29 mouse cellular contexts compared by ENCODE assay signal in the genomic region with DNA sequence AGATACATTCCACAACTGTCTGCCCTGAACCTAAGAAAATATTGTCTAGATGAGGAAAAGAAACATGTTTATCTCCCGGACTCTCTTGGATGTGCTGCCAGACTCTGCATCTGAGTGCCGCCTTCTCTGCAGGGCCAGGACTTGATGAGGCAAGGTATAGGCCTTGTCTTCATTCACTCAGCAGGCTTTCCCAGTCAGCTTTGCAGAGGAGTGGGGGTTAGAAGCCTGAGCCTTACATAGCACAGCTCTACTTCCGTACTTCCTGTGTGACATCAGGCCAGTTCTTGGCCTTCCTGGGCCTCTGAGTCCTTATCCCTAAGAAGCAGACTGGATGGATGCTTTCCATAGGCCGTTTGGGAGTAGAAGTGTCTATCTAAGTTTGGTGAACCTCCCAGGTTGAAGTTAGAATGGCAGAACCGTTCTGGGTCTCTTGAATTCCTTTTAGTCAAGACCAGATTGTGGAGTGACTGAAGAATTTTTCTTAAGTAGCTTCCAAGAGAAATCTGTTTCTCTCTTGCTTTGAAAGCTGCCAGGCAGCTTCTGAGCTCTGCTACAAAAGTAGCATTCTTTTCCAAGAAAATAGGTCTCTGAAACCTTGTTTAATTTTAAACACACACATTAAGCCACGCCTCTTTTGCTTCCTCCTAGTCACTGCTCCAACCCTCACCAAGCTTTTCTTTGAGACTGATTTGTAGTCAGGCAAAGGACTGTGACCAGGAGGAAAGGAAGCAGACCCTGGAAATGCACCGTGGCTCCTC. TPM values are rescaled to one million over a fixed set of nuclear protein-coding genes. Genes with fewer than 3 reads are reported as not detected.
DNase-seq lines count a peak whose midpoint lies in the region; ATAC-seq and TF ChIP-seq lines count a peak whose summit lies in the region.
"Had no signal": no experiment of that assay in that cellular context is flagged by ENCODE, and none has a peak within 500 bp of the region (broad histone marks: within the 10 kb centered on the region; RNA-seq: fewer than 3 reads in every experiment).

No protein-coding gene starts in this region.

- H3K9me3 ChIP-seq in intestine, embryonic 16.5 days (ENCODE audit: control insufficient read depth, low read length), result no peaks in the 10 kb centered on the region
- H3K9me3 ChIP-seq in intestine, postnatal 0 days (ENCODE audit: control insufficient read depth), result no peaks in the 10 kb centered on the region
- no peaks in the 10 kb centered on the region for H3K9me3 ChIP-seq in lung, embryonic 14.5 days (ENCODE audit: low read depth, low read length)
- H3K9me3 ChIP-seq in stomach, embryonic 16.5 days (replicated peaks; ENCODE audit: control insufficient read depth, low read length), result no peaks in the 10 kb centered on the region
- H3K9me3 ChIP-seq: forebrain, embryonic 15.5 days; heart, embryonic 10.5 days; hindbrain, embryonic 10.5 days; midbrain, embryonic 10.5 days; neural tube, embryonic 13.5 days had no signal

- H3K4me1 ChIP-seq in intestine, embryonic 16.5 days (ENCODE audit: control insufficient read depth, insufficient read depth, low read length), result 0 out of 2 replicates have a peak, but pooled peaks cover 3% of the 10 kb centered on the region
- H3K4me1 ChIP-seq in intestine, postnatal 0 days (replicated peaks; ENCODE audit: control insufficient read depth, insufficient read depth, low read length), result peaks cover 2% of the 10 kb centered on the region; the same call in 1 of the 2 replicates
- H3K4me1 ChIP-seq in lung, embryonic 14.5 days (ENCODE audit: insufficient read depth), result no peaks in the 10 kb centered on the region
- peaks cover 9% of the 10 kb centered on the region for H3K4me1 ChIP-seq in cortical plate, adult 2 months (ENCODE audit: control insufficient read depth, insufficient read depth, low read length)
- H3K4me1 ChIP-seq in stomach, embryonic 16.5 days (ENCODE audit: control insufficient read depth, insufficient read depth, low read length), result peaks cover 22% of the 10 kb centered on the region
- H3K4me1 ChIP-seq: forebrain, embryonic 15.5 days had no signal

- H3K27ac ChIP-seq in intestine, embryonic 16.5 days (ENCODE audit: low read length), result peak overlapping the region; percentile 14; the same call in 1 of the 2 replicates
- no peak overlapping the region for H3K27ac ChIP-seq in intestine, postnatal 0 days (ENCODE audit: low read depth, low read length)
- H3K27ac ChIP-seq in lung, embryonic 14.5 days (ENCODE audit: low read depth), result peak overlapping the region; percentile 12; the same call in 1 of the 2 replicates
- peak overlapping the region; percentile 45; the same call in 1 of the 2 replicates for H3K27ac ChIP-seq in cortical plate, adult 2 months (ENCODE audit: insufficient read depth, low read length)
- peak overlapping the region; percentile 40; the same call in 1 of the 2 replicates for H3K27ac ChIP-seq in stomach, embryonic 16.5 days (ENCODE audit: low read length)
- H3K27ac ChIP-seq: forebrain, embryonic 15.5 days; heart, embryonic 10.5 days; hindbrain, embryonic 10.5 days; hindbrain, postnatal 0 days; midbrain, embryonic 10.5 days; neural tube, embryonic 13.5 days had no signal

- ATAC-seq in intestine, embryonic 16.5 days, result no peak
- no peak for ATAC-seq in intestine, postnatal 0 days
- peak; percentile 66; the same call in 1 of the 2 replicates for ATAC-seq in lung, embryonic 14.5 days (ENCODE audit: insufficient read depth)
- ATAC-seq in stomach, embryonic 16.5 days (ENCODE audit: insufficient read depth, low FRiP score), result no peak
- ATAC-seq: activated CD4-positive, CD25-positive, alpha-beta regulatory T cell, adult 4 months; forebrain, embryonic 15.5 days; hindbrain, postnatal 0 days; midbrain, embryonic 16.5 days had no signal

- no peak overlapping the region for H3K9ac ChIP-seq in intestine, embryonic 16.5 days (ENCODE audit: low read depth, low read length)
- no peak overlapping the region for H3K9ac ChIP-seq in intestine, postnatal 0 days (ENCODE audit: low read depth, low read length)
- H3K9ac ChIP-seq in lung, embryonic 14.5 days, result no peak overlapping the region
- H3K9ac ChIP-seq in stomach, embryonic 16.5 days (ENCODE audit: low read length), result no peak overlapping the region
- H3K9ac ChIP-seq: forebrain, embryonic 15.5 days; neural tube, embryonic 13.5 days had no signal

- H3K27me3 ChIP-seq in intestine, embryonic 16.5 days (replicated peaks; ENCODE audit: control insufficient read depth, insufficient read depth, low read length), result no peaks in the 10 kb centered on the region
- no peaks in the 10 kb centered on the region for H3K27me3 ChIP-seq in intestine, postnatal 0 days (replicated peaks; ENCODE audit: control insufficient read depth, insufficient read depth, low read length)
- no peaks in the 10 kb centered on the region for H3K27me3 ChIP-seq in lung, embryonic 14.5 days (ENCODE audit: insufficient read depth, low read length)
- H3K27me3 ChIP-seq in stomach, embryonic 16.5 days (ENCODE audit: control insufficient read depth, insufficient read depth, low read length), result no peaks in the 10 kb centered on the region
- H3K27me3 ChIP-seq: forebrain, embryonic 15.5 days; neural tube, embryonic 13.5 days had no signal

- peaks cover 4% of the 10 kb centered on the region; the same call in 1 of the 2 replicates for H3K36me3 ChIP-seq in intestine, embryonic 16.5 days (ENCODE audit: control insufficient read depth, insufficient read depth, low read length)
- peaks cover 12% of the 10 kb centered on the region; the same call in 1 of the 2 replicates for H3K36me3 ChIP-seq in intestine, postnatal 0 days (ENCODE audit: control insufficient read depth, insufficient read depth)
- H3K36me3 ChIP-seq in lung, embryonic 14.5 days (ENCODE audit: insufficient read depth), result peaks cover 13% of the 10 kb centered on the region
- peaks cover 9% of the 10 kb centered on the region; the same call in 1 of the 2 replicates for H3K36me3 ChIP-seq in stomach, embryonic 16.5 days (ENCODE audit: control insufficient read depth, insufficient read depth, low read length)

- no peak overlapping the region for H3K4me2 ChIP-seq in intestine, embryonic 16.5 days (ENCODE audit: low read depth, low read length)
- no peak overlapping the region for H3K4me2 ChIP-seq in intestine, postnatal 0 days (replicated peaks; ENCODE audit: low read depth)
- H3K4me2 ChIP-seq in lung, embryonic 14.5 days, result no peak overlapping the region
- no peak overlapping the region for H3K4me2 ChIP-seq in stomach, embryonic 16.5 days (ENCODE audit: low read depth, low read length)
- H3K4me2 ChIP-seq: forebrain, embryonic 15.5 days; neural tube, embryonic 13.5 days had no signal

- WGBS in intestine, embryonic 16.5 days, result 57% methylated on average over 7 of the region's 7 CpGs
- WGBS in intestine, postnatal 0 days, result 51% methylated on average over 7 of the region's 7 CpGs
- 42% methylated on average over 7 of the region's 7 CpGs for WGBS in lung, embryonic 14.5 days
- WGBS in stomach, embryonic 16.5 days, result 48% methylated on average over 7 of the region's 7 CpGs

- no peak overlapping the region for H3K4me3 ChIP-seq in intestine, embryonic 16.5 days (ENCODE audit: low read length)
- H3K4me3 ChIP-seq in intestine, postnatal 0 days (ENCODE audit: low read depth, low read length), result no peak overlapping the region
- H3K4me3 ChIP-seq in lung, embryonic 14.5 days (ENCODE audit: low read depth, low read length), result no peak overlapping the region
- H3K4me3 ChIP-seq in cortical plate, adult 2 months (ENCODE audit: insufficient read depth, low read length), result no peak overlapping the region
- no peak overlapping the region for H3K4me3 ChIP-seq in stomach, embryonic 16.5 days (replicated peaks; ENCODE audit: low read length)
- H3K4me3 ChIP-seq: forebrain, embryonic 15.5 days; heart, embryonic 10.5 days; hindbrain, embryonic 10.5 days; midbrain, embryonic 10.5 days; myocyte; neural tube, embryonic 13.5 days had no signal

- DNase-seq in lung, embryonic 14.5 days, result peak; percentile 15
- no peak for DNase-seq in lung, postnatal 4 days
- no peak for DNase-seq in c-Kit-positive CD71-positive TER-119-positive erythroid progenitor cells, embryonic 14.5 days (ENCODE audit: low spot score)
- DNase-seq: adrenal gland, adult 8-10 months; B cell, adult 2 months; cerebellum, adult 2 months; cerebellum, postnatal 25 days; embryo, embryonic 11 days; gastrocnemius, postnatal 36 days; kidney, adult 11 months; kidney, postnatal 14 days; layer of hippocampus, postnatal 36 days; retina, postnatal 1 day; right cerebral cortex, postnatal 25 days; spleen, adult 18-20 months; thymus, postnatal 36 days had no signal

- no peak for TF ChIP-seq CTCF in intestine, postnatal 0 days (IDR thresholded peaks at IDR 0.05; ENCODE audit: low read depth)
- TF ChIP-seq CTCF in lung, embryonic 14.5 days (IDR thresholded peaks at IDR 0.05; ENCODE audit: low read depth), result no peak
- TF ChIP-seq CTCF in cortical plate, adult 2 months (IDR thresholded peaks at IDR 0.05; ENCODE audit: extremely low read depth, insufficient read depth, low read length), result no peak

- TF ChIP-seq POLR2A in cortical plate, adult 2 months (IDR thresholded peaks at IDR 0.05; ENCODE audit: extremely low read depth, insufficient read depth, low read length), result no peak

RNA-seq across cellular contexts. Expression of gene Bend5, which starts 34.8 kb away (rescaled TPM):
- polyA plus RNA-seq in intestine, embryonic 16.5 days (2015; fragmentation: Nextera tagmentation; extraction: Ambion mirVana), result 25.3 and 29.5 TPM in 2 replicates
- polyA plus RNA-seq in intestine, postnatal 0 days (2015; fragmentation: Nextera tagmentation; extraction: Ambion mirVana), result 26.7 and 28.0 TPM in 2 replicates
- polyA plus RNA-seq in lung, embryonic 14.5 days (2014; fragmentation: Nextera tagmentation; extraction: Ambion mirVana), result 21.8 and 22.3 TPM in 2 replicates
- 15.5 and 16.5 TPM in 2 replicates for polyA plus RNA-seq in cortical plate, adult 2 months (2012; rRNA removed)
- polyA plus RNA-seq in stomach, embryonic 16.5 days (2015; fragmentation: Nextera tagmentation; extraction: Ambion mirVana), result 25.0 and 29.3 TPM in 2 replicates
- polyA plus RNA-seq: myocyte had no signal
